Mouse (Mus musculus) midbrain, postnatal 0 days (tissue): ENCODE data around the gene Lonp2. TPM values are rescaled to one million over a fixed set of nuclear protein-coding genes. Genes with fewer than 3 reads are reported as not detected.
A peak's percentile ranks its signal among the peaks of the same experiment; 100 is the strongest.

ENCODE experiments used
- ATAC-seq: fragments of 200-750 bp; cut with Nextera tagmentation; 2 replicates; pipeline ENCODE4 v1.8.0; 2017; ENCODE audit warnings: moderate number of reproducible peaks, mild to moderate bottlenecking, moderate TSS enrichment, moderate library complexity; ENCODE audit not compliant: low FRiP score
- DNase-seq: peaks from one replicate; pipeline ENCODE4 v3.0.0-alpha.2; 2015; ENCODE audit warnings: low spot score
- H3K27ac ChIP-seq: fragments of 300-500 bp; sonication (generic); 2 replicates; pipeline ENCODE4 v1.5.1; 2014; ENCODE audit warnings: low read depth, mild to moderate bottlenecking, low read length, mixed read lengths
- H3K27me3 ChIP-seq: fragments of 300-500 bp; sonication (generic); 2 replicates; pipeline ENCODE4 v1.6.1; 2014; ENCODE audit warnings: low read length, control low read depth, mixed read lengths; ENCODE audit not compliant: insufficient read depth
- H3K36me3 ChIP-seq: fragments of 300-500 bp; sonication (generic); 2 replicates; pipeline ENCODE4 v1.6.1; 2014; ENCODE audit warnings: low read length, control low read depth, mixed read lengths; ENCODE audit not compliant: insufficient read depth
- H3K4me1 ChIP-seq: fragments of 300-500 bp; sonication (generic); 2 replicates; pipeline ENCODE4 v1.6.1; 2014; ENCODE audit warnings: mild to moderate bottlenecking, control low read depth, antibody characterized with exemption, low read length, mixed read lengths; ENCODE audit not compliant: insufficient read depth
- H3K4me2 ChIP-seq: fragments of 300-500 bp; sonication (generic); 2 replicates; pipeline ENCODE4 v1.6.1; 2014; ENCODE audit warnings: low read depth, mild to moderate bottlenecking, low read length, mixed read lengths; ENCODE audit not compliant: poor library complexity, severe bottlenecking
- H3K4me3 ChIP-seq: fragments of 300-500 bp; sonication (generic); 2 replicates; pipeline ENCODE4 v1.5.1; 2014; ENCODE audit warnings: low read depth, mild to moderate bottlenecking, low read length, moderate library complexity
- H3K9ac ChIP-seq: fragments of 300-500 bp; sonication (generic); replicated peaks from 2 replicates; pipeline ENCODE4 v1.6.1; 2014; ENCODE audit warnings: mild to moderate bottlenecking, low read length, moderate library complexity, mixed read lengths; ENCODE audit not compliant: poor library complexity, severe bottlenecking
- H3K9me3 ChIP-seq: fragments of 300-500 bp; sonication (generic); 2 replicates; pipeline ENCODE4 v1.6.1; 2016; ENCODE audit warnings: low read length, control low read depth
- CTCF ChIP-seq: IDR thresholded peaks from 2 replicates; pipeline ENCODE4 v1.5.1; 2016; ENCODE audit warnings: antibody characterized with exemption, mild to moderate bottlenecking
- WGBS: fragments of 180-500 bp; shearing (Covaris S2); extraction: QIAGEN DNeasy Blood & Tissue Kit; methylation state at CpG from one replicate; pipeline ENCODE4 v1.1.7; 2014; 5-methylcytosine and 5-hydroxymethylcytosine counted together
- polyA plus RNA-seq: library from polyadenylated mRNA; unstranded; fragments of >200 nt; fragmentation: Nextera tagmentation; extraction: Ambion mirVana; gene quantifications from 2 replicates; pipeline ENCODE4 v1.2.1, GENCODE M21; 2015
- total RNA-seq: library from RNA; depleted of rRNA; stranded (reverse); fragments of >200 nt; gene quantifications from 2 replicates; pipeline ENCODE4 v1.2.3, GENCODE M21; 2014

Gene Lonp2
- total and polyA plus RNA-seq, 2 experiments from 2014 or later: 55.2 to 62.5 TPM

DNA sequence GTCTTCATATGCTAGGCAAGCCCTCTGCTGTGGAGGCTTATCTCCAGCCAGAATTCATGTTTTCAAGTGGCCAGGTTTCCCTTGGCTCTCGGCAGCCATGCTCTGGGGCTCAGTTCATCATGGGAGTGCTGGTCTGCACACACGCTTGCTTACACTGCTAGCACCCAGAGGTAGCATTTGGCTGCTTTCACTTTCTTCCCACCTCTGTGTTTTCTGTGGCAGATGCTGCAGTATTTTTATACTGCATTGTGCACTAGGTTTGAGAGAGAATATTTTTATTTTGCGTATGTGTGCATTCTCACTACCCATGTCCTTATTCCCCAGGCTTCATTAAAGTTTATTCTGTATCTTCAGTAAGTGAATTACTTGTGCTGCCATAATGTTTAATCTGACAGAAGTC lies 23.9 kb downstream of the Lonp2 start:
- Histone ChIP-seq H3K4me2 (no peak overlapping the region), H3K9me3 (no peaks in the 10 kb centered on the region), H3K36me3 (no peaks in the 10 kb centered on the region; the same call in 1 of the 2 replicates), H3K4me1 (no peaks in the 10 kb centered on the region), H3K27ac (no peak overlapping the region), H3K27me3 (no peaks in the 10 kb centered on the region), H3K4me3 (no peak overlapping the region), H3K9ac (no peak overlapping the region)
- DNase-seq (no peak), ATAC-seq (no peak)
- no peak for TF ChIP-seq CTCF
- WGBS: 90% methylated on average over 3 of the region's 3 CpGs

DNA sequence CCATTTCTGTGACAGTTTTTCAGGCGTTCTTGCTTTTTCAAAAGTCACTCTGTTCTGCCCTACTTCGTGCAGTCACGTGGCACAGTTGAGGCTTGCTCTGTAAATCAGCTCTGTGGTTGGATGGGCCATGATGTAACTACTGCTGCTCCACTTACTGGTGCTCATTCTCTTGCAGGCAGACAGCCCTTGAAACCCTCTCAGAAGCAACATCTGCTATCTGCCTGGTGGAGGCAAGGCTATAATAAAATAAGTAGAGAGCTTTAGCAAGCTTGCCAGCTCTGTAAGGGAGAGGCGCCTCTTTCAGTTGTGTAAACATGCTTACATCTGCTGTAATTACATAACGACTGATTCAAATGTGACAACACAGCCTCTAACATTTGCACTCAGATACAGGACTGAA lies 27.6 kb downstream of the Lonp2 start:
- Histone ChIP-seq H3K9me3 (no peaks in the 10 kb centered on the region), H3K36me3 (peaks cover 11% of the 10 kb centered on the region), H3K4me2 (no peak overlapping the region), H3K4me1 (no peaks in the 10 kb centered on the region), H3K27ac (no peak overlapping the region), H3K9ac (no peak overlapping the region), H3K4me3 (no peak overlapping the region), H3K27me3 (no peaks in the 10 kb centered on the region)
- 87% methylated on average over 5 of the region's 5 CpGs for WGBS
- DNase-seq (no peak), ATAC-seq (no peak)
- TF ChIP-seq CTCF: no peak

DNA sequence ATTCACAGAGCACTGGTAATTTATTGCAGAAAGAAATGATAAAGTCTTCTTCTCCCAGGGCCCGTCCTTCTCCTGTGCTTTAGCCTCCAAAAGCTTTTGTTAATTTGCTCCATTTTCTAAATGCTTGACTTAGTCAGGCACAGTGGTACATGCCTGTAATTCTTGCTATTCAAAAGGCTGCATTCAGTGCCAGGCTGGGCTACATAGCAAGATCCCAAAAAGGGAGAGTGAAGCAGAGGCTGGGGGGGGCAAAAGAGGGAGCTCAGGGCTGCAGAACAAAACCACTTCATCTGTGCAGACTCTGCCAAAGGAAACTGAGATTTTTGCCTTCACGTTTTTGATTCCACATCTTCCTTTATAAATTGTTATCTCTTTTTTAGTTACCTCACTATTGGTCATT lies 28.7 kb downstream of the Lonp2 start:
- Histone ChIP-seq H3K36me3 (peaks cover 11% of the 10 kb centered on the region), H3K9me3 (no peaks in the 10 kb centered on the region), H3K4me2 (no peak overlapping the region), H3K27me3 (no peaks in the 10 kb centered on the region), H3K4me3 (no peak overlapping the region), H3K27ac (no peak overlapping the region), H3K4me1 (no peaks in the 10 kb centered on the region), H3K9ac (no peak overlapping the region)
- 73% methylated on average over 2 of the region's 2 CpGs for WGBS
- ATAC-seq (no peak), DNase-seq (no peak)
- no peak for TF ChIP-seq CTCF

DNA sequence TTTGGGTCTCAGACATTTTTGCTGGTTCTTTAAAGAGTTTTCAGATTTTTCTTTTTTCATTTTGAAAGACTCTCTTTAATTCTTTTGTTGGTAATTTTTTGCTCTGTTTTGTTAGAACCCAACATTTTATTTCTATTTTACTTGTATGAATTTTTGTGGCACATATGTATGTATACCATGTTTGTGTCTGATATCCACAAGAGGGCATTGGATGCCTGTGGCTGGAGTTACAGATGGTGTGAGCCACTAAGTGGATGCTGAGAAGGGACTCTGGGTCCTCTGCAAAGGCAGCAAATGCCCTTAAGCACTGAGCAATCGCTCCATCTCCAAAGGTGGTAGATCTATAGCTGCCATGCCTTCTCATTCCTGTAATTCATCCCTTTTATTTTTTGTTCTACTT lies 30.7 kb downstream of the Lonp2 start:
- ATAC-seq: no peak
- DNase-seq: peak; percentile 23
- peaks cover 13% of the 10 kb centered on the region for H3K36me3 ChIP-seq
- H3K4me2 ChIP-seq: no peak overlapping the region
- H3K27ac ChIP-seq: no peak overlapping the region
- no peaks in the 10 kb centered on the region for H3K27me3 ChIP-seq
- H3K4me1 ChIP-seq: no peaks in the 10 kb centered on the region
- peak; percentile 47 for TF ChIP-seq CTCF
- no peaks in the 10 kb centered on the region for H3K9me3 ChIP-seq
- 82% methylated on average over 1 of the region's 1 CpGs for WGBS
- H3K4me3 ChIP-seq: no peak overlapping the region
- no peak overlapping the region for H3K9ac ChIP-seq

DNA sequence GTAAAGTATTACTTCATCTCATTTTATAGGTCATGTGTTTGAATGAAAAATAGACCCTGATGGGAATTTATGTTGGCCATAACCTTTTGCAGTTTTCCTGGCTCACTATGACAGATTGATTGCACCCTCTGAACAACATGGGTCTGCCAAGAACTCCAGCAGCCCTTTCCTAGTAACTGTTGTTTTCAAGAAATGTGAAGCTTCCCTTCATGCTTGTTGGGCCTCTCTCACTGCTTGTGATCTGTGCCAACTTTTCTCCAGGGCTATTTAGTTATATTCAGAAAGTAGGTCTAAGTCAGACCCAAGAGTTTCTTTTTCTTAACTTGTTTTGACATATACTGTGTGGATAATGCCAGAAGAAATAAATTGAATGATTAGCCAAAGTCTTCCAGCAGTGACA lies 44.9 kb downstream of the Lonp2 start:
- ATAC-seq: no peak
- no peak overlapping the region for H3K27ac ChIP-seq
- H3K9me3 ChIP-seq: no peaks in the 10 kb centered on the region
- H3K36me3 ChIP-seq: peaks cover 23% of the 10 kb centered on the region; the same call in 1 of the 2 replicates
- no peak overlapping the region for H3K4me3 ChIP-seq
- no peak for TF ChIP-seq CTCF
- no peak overlapping the region for H3K9ac ChIP-seq
- peak; percentile 47 for DNase-seq
- H3K27me3 ChIP-seq: no peaks in the 10 kb centered on the region
- H3K4me2 ChIP-seq: no peak overlapping the region
- no peaks in the 10 kb centered on the region for H3K4me1 ChIP-seq

DNA sequence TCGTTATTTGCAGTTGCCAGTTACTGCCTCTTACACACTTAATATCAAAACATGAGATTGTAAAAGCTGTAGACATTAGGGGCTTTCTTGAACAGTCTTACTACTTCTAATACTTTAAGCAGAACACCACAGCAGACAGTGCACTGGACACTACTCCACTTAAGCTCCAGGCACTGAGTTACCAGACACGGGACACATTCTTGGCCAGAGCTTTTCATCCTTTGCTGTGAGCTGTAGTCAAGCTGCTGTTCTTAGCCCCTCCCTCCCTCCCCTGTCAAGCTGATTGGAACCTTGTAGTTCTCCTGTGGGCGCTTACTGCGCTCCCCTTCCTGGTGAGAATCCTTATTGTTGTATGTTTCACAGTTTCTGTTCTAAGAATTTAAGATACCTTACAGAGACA lies 45.4 kb downstream of the Lonp2 start:
- no peak overlapping the region for H3K27ac ChIP-seq
- H3K4me3 ChIP-seq: no peak overlapping the region
- H3K4me2 ChIP-seq: no peak overlapping the region
- TF ChIP-seq CTCF: no peak
- peak; percentile 52 for DNase-seq
- peaks cover 28% of the 10 kb centered on the region for H3K36me3 ChIP-seq
- H3K27me3 ChIP-seq: no peaks in the 10 kb centered on the region
- 69% methylated on average over 4 of the region's 4 CpGs for WGBS
- H3K9me3 ChIP-seq: no peaks in the 10 kb centered on the region
- no peaks in the 10 kb centered on the region for H3K4me1 ChIP-seq
- H3K9ac ChIP-seq: no peak overlapping the region
- no peak for ATAC-seq
